Mouse (Mus musculus) lung, postnatal 0 days (tissue): ENCODE results near the gene Col6a6. TPM values are rescaled to one million over a fixed set of nuclear protein-coding genes. Genes with fewer than 3 reads are reported as not detected.

Experiments used
- ATAC-seq: fragments of 200-750 bp; cut with Nextera tagmentation; 2 replicates; pipeline ENCODE4 v1.8.0; 2017; ENCODE audit warnings: moderate library complexity
- DNase-seq: peaks from one replicate; pipeline ENCODE4 v3.0.0-alpha.2; 2016; ENCODE audit warnings: low spot score
- H3K27ac ChIP-seq: fragments of 300-500 bp; sonication (generic); 2 replicates; pipeline ENCODE4 v1.5.1; 2014; ENCODE audit warnings: antibody characterized with exemption, mild to moderate bottlenecking, low read length, mixed read lengths
- H3K27me3 ChIP-seq: fragments of 300-500 bp; sonication (generic); replicated peaks from 2 replicates; pipeline ENCODE4 v1.6.1; 2014; ENCODE audit warnings: low read length, mixed read lengths; ENCODE audit not compliant: insufficient read depth
- H3K36me3 ChIP-seq: fragments of 300-500 bp; sonication (generic); 2 replicates; pipeline ENCODE4 v1.6.1; 2014; ENCODE audit warnings: low read length, mixed read lengths; ENCODE audit not compliant: insufficient read depth
- H3K4me1 ChIP-seq: fragments of 300-500 bp; sonication (generic); 2 replicates; pipeline ENCODE4 v1.6.1; 2014; ENCODE audit warnings: antibody characterized with exemption, low read depth, low read length, mixed read lengths; ENCODE audit not compliant: insufficient read depth
- H3K4me2 ChIP-seq: fragments of 300-500 bp; sonication (generic); replicated peaks from 2 replicates; pipeline ENCODE4 v1.6.1; 2014; ENCODE audit warnings: low read depth, mild to moderate bottlenecking, low read length, moderate library complexity, mixed read lengths
- H3K4me3 ChIP-seq: fragments of 300-500 bp; sonication (generic); 2 replicates; pipeline ENCODE4 v1.5.1; 2014; ENCODE audit warnings: low read depth, low read length
- H3K9ac ChIP-seq: fragments of 300-500 bp; sonication (generic); replicated peaks from 2 replicates; pipeline ENCODE4 v1.6.1; 2014; ENCODE audit warnings: low read depth, mild to moderate bottlenecking
- H3K9me3 ChIP-seq: fragments of 300-500 bp; sonication (generic); 2 replicates; pipeline ENCODE4 v1.6.1; 2016; ENCODE audit warnings: low read length, mixed read lengths
- CTCF ChIP-seq: IDR thresholded peaks from 2 replicates; pipeline ENCODE4 v1.5.1; 2016; ENCODE audit warnings: antibody characterized with exemption, mild to moderate bottlenecking
- EP300 ChIP-seq: IDR thresholded peaks from 2 replicates; pipeline ENCODE4 v1.6.1; 2016; ENCODE audit warnings: antibody characterized with exemption, mild to moderate bottlenecking, control low read depth
- WGBS: fragments of 180-500 bp; shearing (Covaris S2); extraction: QIAGEN DNeasy Blood & Tissue Kit; methylation state at CpG from one replicate; pipeline ENCODE4 v1.1.7; 2014; 5-methylcytosine and 5-hydroxymethylcytosine counted together
- polyA plus RNA-seq: library from polyadenylated mRNA; unstranded; fragments of >200 nt; fragmentation: Nextera tagmentation; extraction: Ambion mirVana; gene quantifications from 2 replicates; pipeline ENCODE4 v1.2.1, GENCODE M21; 2015

Gene Col6a6
- polyA plus RNA-seq = 0.07 and 0.12 TPM in 2 replicates

- Histone ChIP-seq H3K36me3 (no peaks in the 10 kb centered on the region), H3K9ac (no peak within 1 kb of the TSS), H3K27me3 (no peaks in the 10 kb centered on the region), H3K4me3 (no peak within 1 kb of the TSS), H3K27ac (no peak within 1 kb of the TSS), H3K4me1 (no peaks in the 10 kb centered on the region), H3K9me3 (no peaks in the 10 kb centered on the region), H3K4me2 (no peak within 1 kb of the TSS)
- TF ChIP-seq EP300 (no peak), CTCF (no peak)
- 13% methylated on average over 20 of the region's 20 CpGs for WGBS
- DNase-seq = no peak
- ATAC-seq = no peak
Observed at GRCm38 (mm10) chr9:105827791-105828385, at the start of gene Col6a6. TSS of gene Col6a6 (minus strand) at chr9:105828160.

GRCm38 (mm10) chr9:105876124-105876523 lies 48.2 kb upstream of the Col6a6 start:
- 85% methylated on average over 4 of the region's 4 CpGs for WGBS
- Histone ChIP-seq H3K4me2 (no peak overlapping the region), H3K9me3 (no peaks in the 10 kb centered on the region), H3K27me3 (no peaks in the 10 kb centered on the region), H3K9ac (no peak overlapping the region), H3K36me3 (no peaks in the 10 kb centered on the region), H3K4me3 (no peak overlapping the region), H3K4me1 (no peaks in the 10 kb centered on the region), H3K27ac (no peak overlapping the region)
- no peak for DNase-seq
- no peak for ATAC-seq
- TF ChIP-seq CTCF (no peak), EP300 (no peak)

GRCm38 (mm10) chr9:105871643-105872042 lies 43.7 kb upstream of the Col6a6 start:
- no peaks in the 10 kb centered on the region for H3K27me3 ChIP-seq
- H3K4me1 ChIP-seq = no peaks in the 10 kb centered on the region
- ATAC-seq (no peak), DNase-seq (no peak)
- no peak overlapping the region for H3K4me2 ChIP-seq
- TF ChIP-seq CTCF (no peak), EP300 (no peak)
- H3K9me3 ChIP-seq = no peaks in the 10 kb centered on the region
- no peak overlapping the region for H3K4me3 ChIP-seq
- WGBS = 54% methylated on average over 14 of the region's 14 CpGs
- no peak overlapping the region for H3K27ac ChIP-seq
- H3K36me3 ChIP-seq = no peaks in the 10 kb centered on the region
- no peak overlapping the region for H3K9ac ChIP-seq

- 10% methylated on average over 6 of the region's 6 CpGs for WGBS
- Histone ChIP-seq H3K9me3 (no peaks in the 10 kb centered on the region), H3K27ac (no peak overlapping the region), H3K4me1 (no peaks in the 10 kb centered on the region), H3K9ac (no peak overlapping the region), H3K4me3 (no peak overlapping the region), H3K4me2 (no peak overlapping the region), H3K27me3 (no peaks in the 10 kb centered on the region), H3K36me3 (no peaks in the 10 kb centered on the region)
- ATAC-seq (peak; percentile 17; the same call in 1 of the 2 replicates), DNase-seq (peak; percentile 70)
- TF ChIP-seq CTCF (peak; percentile 91), EP300 (no peak)
Observed at GRCm38 (mm10) chr9:105857773-105858172, 29.8 kb upstream of the Col6a6 start.

GRCm38 (mm10) chr9:105852778-105853065 lies 24.8 kb upstream of the Col6a6 start:
- Histone ChIP-seq H3K9me3 (no peaks in the 10 kb centered on the region), H3K27me3 (no peaks in the 10 kb centered on the region), H3K36me3 (no peaks in the 10 kb centered on the region), H3K27ac (no peak overlapping the region), H3K4me1 (no peaks in the 10 kb centered on the region), H3K4me3 (no peak overlapping the region), H3K4me2 (no peak overlapping the region), H3K9ac (no peak overlapping the region)
- TF ChIP-seq EP300 (no peak), CTCF (no peak)
- 61% methylated on average over 1 of the region's 1 CpGs for WGBS
- ATAC-seq (no peak), DNase-seq (no peak)

GRCm38 (mm10) chr9:105852015-105852777 lies 24.2 kb upstream of the Col6a6 start:
- no peak for DNase-seq
- Histone ChIP-seq H3K27me3 (no peaks in the 10 kb centered on the region), H3K4me1 (no peaks in the 10 kb centered on the region), H3K36me3 (no peaks in the 10 kb centered on the region), H3K4me3 (no peak overlapping the region), H3K4me2 (no peak overlapping the region), H3K9me3 (no peaks in the 10 kb centered on the region), H3K27ac (no peak overlapping the region), H3K9ac (no peak overlapping the region)
- 48% methylated on average over 14 of the region's 14 CpGs for WGBS
- ATAC-seq = no peak
- TF ChIP-seq CTCF = no peak
